Mouse (Mus musculus): ENCODE measurements at regions not wholly inside any gene's neighbourhood (a gene's known extent, or its start where the extent isn't known, plus 50 kb on each side); places are given as distances from the start of the nearest gene placed in this dataset.

DNA sequence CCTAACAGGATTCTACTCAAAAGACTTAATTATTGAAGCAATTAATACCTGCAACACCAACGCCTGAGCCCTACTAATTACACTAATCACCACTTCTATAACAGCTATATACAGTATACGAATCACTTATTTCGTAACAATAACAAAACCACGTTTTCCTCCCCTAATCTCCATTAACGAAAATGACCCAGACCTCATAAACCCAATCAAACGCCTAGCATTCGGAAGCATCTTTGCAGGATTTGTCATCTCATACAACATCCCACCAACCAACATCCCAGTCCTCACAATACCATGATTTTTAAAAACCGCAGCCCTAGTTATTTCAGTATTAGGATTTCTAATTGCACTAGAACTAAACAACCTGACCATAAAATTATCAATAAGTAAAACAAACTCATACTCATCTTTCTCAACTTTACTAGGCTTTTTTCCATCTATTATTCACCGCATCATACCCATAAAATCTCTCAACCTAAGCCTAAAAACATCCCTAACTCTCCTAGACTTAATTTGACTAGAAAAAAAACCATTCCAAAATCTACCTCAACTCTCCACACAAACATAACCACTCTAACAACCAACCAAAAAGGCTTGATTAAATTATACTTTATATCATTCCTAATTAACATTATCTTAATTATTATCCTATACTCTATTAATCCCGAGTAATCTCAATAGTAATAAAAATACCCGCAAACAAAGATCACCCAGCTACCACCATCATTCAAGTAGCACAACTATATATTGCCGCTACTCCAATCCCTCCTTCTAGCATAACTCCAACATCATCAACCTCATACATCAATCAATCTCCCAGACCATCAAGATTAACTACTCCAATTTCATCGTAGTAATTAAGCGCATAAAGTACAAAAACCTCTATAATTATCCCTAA, 830.9 kb upstream of the Tyrp1 start:
- ATAC-seq (ENCODE audit: low TSS enrichment), result peak; percentile 96

DNA sequence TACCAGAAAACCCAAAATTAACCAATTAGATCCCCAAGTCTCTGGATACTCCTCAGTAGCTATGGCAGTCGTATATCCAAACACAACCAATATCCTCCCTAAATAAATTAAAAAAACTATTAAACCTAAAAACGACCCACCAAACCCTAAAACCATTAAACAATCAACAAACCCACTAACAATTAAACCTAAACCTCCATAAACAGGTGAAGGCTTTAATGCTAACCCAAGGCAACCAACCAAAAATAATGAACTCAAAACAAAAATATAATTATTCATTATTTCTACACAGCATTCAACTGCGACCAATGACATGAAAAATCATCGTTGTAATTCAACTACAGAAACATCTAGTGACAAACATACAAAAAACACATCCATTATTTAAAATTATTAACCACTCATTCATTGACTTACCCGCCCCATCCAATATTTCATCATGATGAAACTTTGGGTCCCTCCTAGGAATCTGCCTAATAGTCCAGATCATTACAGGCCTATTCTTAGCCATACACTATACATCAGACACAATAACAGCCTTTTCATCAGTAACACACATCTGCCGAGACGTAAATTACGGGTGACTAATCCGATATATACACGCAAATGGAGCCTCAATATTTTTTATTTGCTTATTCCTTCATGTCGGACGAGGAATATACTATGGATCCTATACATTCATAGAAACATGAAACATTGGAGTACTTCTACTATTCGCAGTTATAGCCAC, 830.1 kb upstream of the Tyrp1 start:
- peak; percentile 94 for ATAC-seq (ENCODE audit: low TSS enrichment)

DNA sequence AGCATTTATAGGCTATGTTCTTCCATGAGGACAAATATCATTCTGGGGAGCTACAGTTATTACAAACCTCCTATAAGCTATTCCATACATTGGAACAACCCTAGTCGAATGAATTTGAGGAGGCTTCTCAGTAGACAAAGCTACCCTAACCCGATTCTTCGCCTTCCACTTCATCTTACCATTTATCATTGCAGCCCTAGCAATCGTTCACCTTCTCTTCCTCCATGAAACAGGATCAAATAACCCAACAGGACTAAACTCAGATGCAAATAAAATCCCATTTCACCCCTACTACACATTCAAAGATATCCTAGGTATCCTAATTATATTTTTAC, 829.6 kb upstream of the Tyrp1 start:
- ATAC-seq (ENCODE audit: low TSS enrichment), result no peak

DNA sequence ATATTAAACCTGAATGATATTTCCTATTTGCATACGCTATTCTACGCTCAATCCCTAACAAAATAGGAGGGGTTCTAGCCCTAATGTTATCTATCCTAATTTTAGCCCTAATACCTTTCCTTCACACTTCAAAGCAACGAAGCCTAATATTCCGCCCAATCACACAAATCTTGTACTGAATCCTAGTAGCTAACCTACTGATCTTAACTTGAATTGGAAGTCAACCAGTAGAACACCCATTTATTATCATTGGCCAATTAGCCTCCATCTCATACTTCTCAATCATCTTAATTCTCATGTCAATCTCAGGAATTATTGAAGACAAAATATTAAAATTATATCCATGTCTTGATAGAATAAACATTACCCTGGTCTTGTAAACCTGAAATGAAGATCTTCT, 829.1 kb upstream of the Tyrp1 start:
- ATAC-seq (ENCODE audit: low TSS enrichment), result peak; percentile 60

DNA sequence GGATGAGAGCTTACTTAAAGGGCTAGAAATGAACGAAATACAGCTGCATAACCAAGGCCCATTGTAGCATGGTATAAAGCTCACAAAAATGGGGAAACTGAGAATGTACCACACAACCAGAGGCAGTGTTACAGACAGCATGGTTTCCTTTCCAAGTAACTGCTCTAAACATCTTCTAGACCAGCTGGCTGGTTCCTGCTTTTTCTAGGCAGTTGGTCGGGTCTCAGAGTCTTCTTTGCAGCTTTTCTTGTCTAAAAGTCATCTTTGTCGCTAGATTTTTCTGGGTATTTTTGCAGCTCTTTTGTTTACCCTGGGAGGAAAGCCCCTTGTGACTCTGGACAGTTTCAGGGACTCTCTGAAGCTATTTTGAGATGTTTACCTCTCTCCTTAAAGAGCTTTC, 806.0 kb upstream of the Tyrp1 start:
- ATAC-seq (ENCODE audit: low TSS enrichment), result no peak

DNA sequence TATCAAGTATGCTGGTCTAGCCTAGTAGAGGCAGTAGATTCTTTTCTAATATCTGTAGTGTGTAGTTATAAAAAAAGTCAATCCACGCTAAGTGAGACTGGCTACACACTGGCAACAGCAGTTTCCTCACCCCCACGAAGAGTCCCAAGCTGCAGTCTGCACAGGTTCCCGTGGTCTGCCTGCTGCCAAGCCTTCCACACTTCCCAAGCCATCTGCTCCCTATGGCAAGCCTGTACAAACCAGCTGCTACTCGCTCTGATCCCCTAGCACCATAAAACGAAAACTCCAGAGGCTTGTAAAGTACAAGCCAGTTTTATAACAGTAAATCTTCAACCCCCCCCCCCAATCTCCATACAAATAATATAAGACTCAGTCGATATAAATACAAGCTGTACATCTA, 786.0 kb upstream of the Tyrp1 start:
- ATAC-seq (ENCODE audit: low TSS enrichment), result peak; percentile 99

Measured in frontal cortex, adult (tissue).